Mouse (Mus musculus) MEL (cell line): ENCODE results near the gene Mroh2a. TPM values are rescaled to one million over a fixed set of nuclear protein-coding genes. Genes with fewer than 3 reads are reported as not detected.

Experiments used
- DNase-seq: peaks from one replicate; pipeline ENCODE4 v3.0.0; 2011; ENCODE audit warnings: low read depth, low spot score
- H3K27ac ChIP-seq: 2 replicates; pipeline ENCODE4 v1.5.1; 2012; ENCODE audit warnings: low read depth, mild to moderate bottlenecking, control low read depth, low read length, moderate library complexity; ENCODE audit not compliant: control insufficient read depth
- H3K27me3 ChIP-seq, 2 experiments: fragments of 150-350 bp in 1 of 2; sonication (generic) in 1 of 2; 2 replicates each; pipeline ENCODE4 v1.6.1; 2012; ENCODE audit warnings: low read length in 2 of 2, mild to moderate bottlenecking in 2 of 2, improper control_type of control experiment in 1 of 2, moderate library complexity in 1 of 2; ENCODE audit not compliant: insufficient read depth in 2 of 2, control insufficient read depth in 1 of 2
- H3K36me3 ChIP-seq, 2 experiments: 2 replicates each; pipeline ENCODE4 v1.6.1; 2012 to 2014; ENCODE audit warnings: low read length in 2 of 2, improper control_type of control experiment in 1 of 2, inconsistent platforms in 1 of 2, mild to moderate bottlenecking in 1 of 2; ENCODE audit not compliant: insufficient read depth in 2 of 2, control insufficient read depth in 1 of 2
- H3K4me1 ChIP-seq, 2 experiments: fragments of 150-350 bp in 1 of 2; sonication (generic) in 1 of 2; 2 replicates each; pipeline ENCODE4 v1.6.1; 2012; ENCODE audit warnings: low read length in 2 of 2, improper control_type of control experiment in 1 of 2, mild to moderate bottlenecking in 1 of 2; ENCODE audit not compliant: insufficient read depth in 2 of 2, control insufficient read depth in 1 of 2
- H3K4me3 ChIP-seq, 2 experiments: fragments of 150-350 bp in 1 of 2; sonication (generic) in 1 of 2; 2 replicates each; pipeline ENCODE4 v1.5.1; 2012; ENCODE audit warnings: low read depth in 2 of 2, low read length in 2 of 2, mild to moderate bottlenecking in 2 of 2, moderate library complexity in 2 of 2, control low read depth in 1 of 2, improper control_type of control experiment in 1 of 2; ENCODE audit not compliant: control insufficient read depth in 1 of 2, insufficient read depth in 1 of 2
- H3K79me2 ChIP-seq: 2 replicates; pipeline ENCODE4 v1.6.1; 2012; ENCODE audit warnings: mild to moderate bottlenecking, low read length, moderate library complexity; ENCODE audit not compliant: control insufficient read depth, poor library complexity, insufficient read depth
- H3K9ac ChIP-seq: 2 replicates; pipeline ENCODE4 v1.6.1; 2012; ENCODE audit warnings: low read depth, mild to moderate bottlenecking, control low read depth, low read length, moderate library complexity; ENCODE audit not compliant: control insufficient read depth, poor library complexity, severe bottlenecking
- H3K9me3 ChIP-seq: fragments of 150-350 bp; sonication (generic); replicated peaks from 2 replicates; pipeline ENCODE4 v1.6.1; 2012; ENCODE audit warnings: mild to moderate bottlenecking, low read length, improper control_type of control experiment, moderate library complexity; ENCODE audit not compliant: insufficient read depth
- CHD2 ChIP-seq: IDR thresholded peaks from 2 replicates; pipeline ENCODE4 v1.6.1; 2011; ENCODE audit warnings: low read length, improper control_type of control experiment
- CTCF ChIP-seq, 3 experiments: IDR thresholded peaks in 2 of 3; conservative IDR thresholded peaks in 1 of 3; 2 replicates each; pipeline ENCODE4 v1.5.1; 2011 to 2012; ENCODE audit warnings: low read length in 3 of 3, low read depth in 2 of 3, mild to moderate bottlenecking in 2 of 3, improper control_type of control experiment in 1 of 3, inconsistent platforms in 1 of 3, mixed read lengths in 1 of 3, moderate library complexity in 1 of 3; ENCODE audit not compliant: control insufficient read depth in 1 of 3, insufficient read depth in 1 of 3, poor library complexity in 1 of 3, severe bottlenecking in 1 of 3
- ELF1 ChIP-seq: IDR thresholded peaks from 2 replicates; pipeline ENCODE4 v1.6.1; 2014; ENCODE audit warnings: low read depth, mild to moderate bottlenecking, inconsistent platforms, low read length, improper control_type of control experiment, moderate library complexity
- EP300 ChIP-seq, 2 experiments: IDR thresholded peaks; 2 replicates each; pipeline ENCODE4 v1.6.1; 2011; ENCODE audit warnings: improper control_type of control experiment in 2 of 2, low read length in 2 of 2, low read depth in 1 of 2, mild to moderate bottlenecking in 1 of 2
- ETS1 ChIP-seq: IDR thresholded peaks from 2 replicates; pipeline ENCODE4 v1.6.1; 2012; ENCODE audit warnings: low read depth, mild to moderate bottlenecking, inconsistent platforms, low read length, improper control_type of control experiment, moderate library complexity
- GABPA ChIP-seq: IDR thresholded peaks from 2 replicates; pipeline ENCODE4 v1.6.1; 2012; ENCODE audit warnings: low read depth, mild to moderate bottlenecking, inconsistent platforms, low read length, improper control_type of control experiment, moderate library complexity
- GATA1 ChIP-seq: IDR thresholded peaks from 2 replicates; pipeline ENCODE4 v1.6.1; 2011; ENCODE audit warnings: low read depth, low read length, improper control_type of control experiment
- HCFC1 ChIP-seq: IDR thresholded peaks from 2 replicates; pipeline ENCODE4 v1.6.1; 2012; ENCODE audit warnings: low read depth, mild to moderate bottlenecking, inconsistent platforms, low read length, improper control_type of control experiment, moderate library complexity
- JUND ChIP-seq: IDR thresholded peaks from 2 replicates; pipeline ENCODE4 v1.6.1; 2011; ENCODE audit warnings: low read depth, mild to moderate bottlenecking, improper control_type of control experiment, low read length
- MAFK ChIP-seq: IDR thresholded peaks from 2 replicates; pipeline ENCODE4 v1.6.1; 2011; ENCODE audit warnings: low read depth, mild to moderate bottlenecking, low read length, improper control_type of control experiment, borderline replicate concordance
- MAZ ChIP-seq: IDR thresholded peaks from 2 replicates; pipeline ENCODE4 v1.6.1; 2012; ENCODE audit warnings: low read depth, mild to moderate bottlenecking, inconsistent platforms, low read length, improper control_type of control experiment
- MXI1 ChIP-seq: IDR thresholded peaks from 2 replicates; pipeline ENCODE4 v1.6.1; 2011; ENCODE audit warnings: mild to moderate bottlenecking, low read depth, low read length, improper control_type of control experiment
- NELFE ChIP-seq: IDR thresholded peaks from 2 replicates; pipeline ENCODE4 v1.6.1; 2011; ENCODE audit warnings: low read depth, low read length, improper control_type of control experiment
- NRF1 ChIP-seq: IDR thresholded peaks from 2 replicates; pipeline ENCODE4 v1.6.1; 2014; ENCODE audit warnings: low read depth, mild to moderate bottlenecking, inconsistent platforms, low read length, improper control_type of control experiment, moderate library complexity; ENCODE audit not compliant: poor library complexity, insufficient read depth, severe bottlenecking
- POLR2A ChIP-seq, 2 experiments: IDR thresholded peaks; 2 replicates each; pipeline ENCODE4 v1.6.1; 2011 to 2012; ENCODE audit warnings: low read length in 2 of 2, mild to moderate bottlenecking in 2 of 2, control low read depth in 1 of 2, improper control_type of control experiment in 1 of 2, low read depth in 1 of 2, moderate library complexity in 1 of 2; ENCODE audit not compliant: control insufficient read depth in 1 of 2, insufficient read depth in 1 of 2, poor library complexity in 1 of 2
- RCOR1 ChIP-seq: IDR thresholded peaks from 2 replicates; pipeline ENCODE4 v1.6.1; 2012; ENCODE audit warnings: low read depth, mild to moderate bottlenecking, inconsistent platforms, low read length, improper control_type of control experiment
- SIN3A ChIP-seq: IDR thresholded peaks from 2 replicates; pipeline ENCODE4 v1.6.1; 2012; ENCODE audit warnings: low read length, improper control_type of control experiment, inconsistent platforms
- SMC3 ChIP-seq: IDR thresholded peaks from 2 replicates; pipeline ENCODE4 v1.6.1; 2011; ENCODE audit warnings: low read depth, low read length, improper control_type of control experiment
- polyA plus RNA-seq, 2 experiments: library from polyadenylated mRNA; stranded (reverse) in 1 of 2; unstranded in 1 of 2; fragments of >175 nt in 1 of 2; fragments of >200 nt in 1 of 2; gene quantifications; 2 replicates each; pipeline versions ENCODE4 v1.2.1 to v1.2.4; 2012; ENCODE audit warnings: low replicate concordance in 2 of 2, low read depth in 1 of 2; ENCODE audit not compliant: insufficient read length in 2 of 2, insufficient read depth in 1 of 2, missing spikeins in 1 of 2
- total RNA-seq: library from RNA; depleted of rRNA; stranded (reverse); fragments of 300-350 nt; gene quantifications from 2 replicates; pipeline ENCODE4 v1.2.3, GENCODE M21; 2012

The Mroh2a gene
- total and polyA plus RNA-seq, 3 experiments: 0.27 to 2.5 TPM; not detected in 1

DNA sequence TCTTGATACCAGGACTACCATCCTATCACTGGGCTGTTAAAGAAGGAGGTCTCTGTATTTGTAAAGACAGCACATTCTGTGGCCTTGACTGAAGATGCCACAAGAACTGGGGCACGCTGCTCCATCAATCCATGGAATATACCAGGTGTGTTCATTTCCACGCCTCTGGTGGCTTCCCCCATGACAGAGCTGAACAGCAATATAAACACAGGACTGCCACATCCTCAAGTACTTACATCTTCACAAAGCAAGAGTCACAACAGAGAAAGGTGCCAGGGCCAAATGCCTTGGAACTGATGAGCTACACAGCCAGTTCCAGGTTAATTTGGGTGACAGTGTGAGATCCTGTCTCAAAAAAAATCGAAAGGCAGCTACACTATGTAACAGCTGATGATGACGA, 47.0 kb downstream of the Mroh2a start:
- DNase-seq: no peak
- H3K36me3 ChIP-seq: peaks cover 15 to 27% of the 10 kb centered on the region in 2 experiments

DNA sequence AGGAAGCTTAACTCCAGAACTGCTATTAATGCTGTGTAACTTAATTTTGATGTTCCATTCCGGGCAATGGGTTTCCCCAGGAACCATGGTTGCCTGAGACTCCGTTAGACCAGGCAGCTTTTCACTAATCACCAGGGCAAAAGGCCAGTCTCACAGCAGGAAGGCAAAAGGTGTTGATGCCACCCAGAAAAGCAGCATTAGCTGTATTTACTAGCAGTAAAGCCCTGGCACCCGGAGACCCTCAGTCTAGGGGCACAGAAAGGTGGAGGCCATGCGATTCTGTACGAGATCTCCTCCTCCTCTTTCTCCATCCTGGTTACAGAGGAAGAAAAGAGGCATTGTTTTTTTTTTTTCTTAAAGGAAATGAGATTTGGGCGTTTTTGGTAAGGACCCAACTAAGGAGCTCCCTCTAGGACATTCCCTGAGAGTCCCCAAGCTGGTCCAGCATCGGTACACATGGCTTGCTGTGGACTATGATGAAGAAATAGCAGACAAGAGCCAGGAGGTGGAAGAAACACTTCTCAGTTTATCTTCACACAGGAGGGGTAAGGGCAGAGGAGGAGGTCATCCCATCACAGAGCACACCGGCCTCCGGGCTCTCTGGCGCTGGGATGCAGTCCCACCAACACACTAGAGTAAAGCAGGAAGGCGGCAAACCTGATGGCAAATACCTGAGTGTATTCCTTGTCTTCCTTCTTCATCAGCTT, 47.7 kb downstream of the Mroh2a start:
- Histone ChIP-seq H3K27ac (no peak overlapping the region), H3K9ac (no peak overlapping the region), H3K27me3 (no peaks in the 10 kb centered on the region), H3K4me1 (peaks cover 3 to 9% of the 10 kb centered on the region in 2 experiments; a peak in 3 of 4 replicates)
- no peak for DNase-seq
- TF ChIP-seq CTCF (IDR thresholded peaks at IDR 0.05 in 2 of 3, conservative IDR thresholded peaks at IDR 0.05 in 1 of 3; ENCODE audit: control insufficient read depth in 1 of 3, insufficient read depth in 1 of 3, low read depth in 2 of 3, low read length in 3 of 3, poor library complexity in 1 of 3, severe bottlenecking in 1 of 3) (no peak), ELF1 (no peak), SMC3 (no peak), EP300 (IDR thresholded peaks at IDR 0.05; ENCODE audit: low read depth in 1 of 2, low read length in 2 of 2) (no peak), NELFE (no peak), GABPA (no peak), CHD2 (no peak)
- TF ChIP-seq, all 39 proteins: peak for 0
- Histone ChIP-seq H3K79me2 (peaks cover 36% of the 10 kb centered on the region), H3K36me3 (peaks cover 15 to 22% of the 10 kb centered on the region in 2 experiments), H3K9me3 (no peaks in the 10 kb centered on the region), H3K4me3 (no peak overlapping the region)

More for the DNA sequence above, 47.0 kb downstream of the Mroh2a start:
- Histone ChIP-seq H3K9me3 (no peaks in the 10 kb centered on the region), H3K79me2 (peaks cover 36% of the 10 kb centered on the region), H3K9ac (no peak overlapping the region), H3K4me3 (no peak overlapping the region), H3K27me3 (no peaks in the 10 kb centered on the region), H3K4me1 (peaks cover 3 to 9% of the 10 kb centered on the region in 2 experiments; a peak in 3 of 4 replicates), H3K27ac (no peak overlapping the region)
- no peak for TF ChIP-seq MXI1
- TF ChIP-seq SIN3A: no peak
- TF ChIP-seq JUND: no peak
- no peak for TF ChIP-seq MAFK
- no peak for TF ChIP-seq RCOR1
- no peak for TF ChIP-seq HCFC1

DNA sequence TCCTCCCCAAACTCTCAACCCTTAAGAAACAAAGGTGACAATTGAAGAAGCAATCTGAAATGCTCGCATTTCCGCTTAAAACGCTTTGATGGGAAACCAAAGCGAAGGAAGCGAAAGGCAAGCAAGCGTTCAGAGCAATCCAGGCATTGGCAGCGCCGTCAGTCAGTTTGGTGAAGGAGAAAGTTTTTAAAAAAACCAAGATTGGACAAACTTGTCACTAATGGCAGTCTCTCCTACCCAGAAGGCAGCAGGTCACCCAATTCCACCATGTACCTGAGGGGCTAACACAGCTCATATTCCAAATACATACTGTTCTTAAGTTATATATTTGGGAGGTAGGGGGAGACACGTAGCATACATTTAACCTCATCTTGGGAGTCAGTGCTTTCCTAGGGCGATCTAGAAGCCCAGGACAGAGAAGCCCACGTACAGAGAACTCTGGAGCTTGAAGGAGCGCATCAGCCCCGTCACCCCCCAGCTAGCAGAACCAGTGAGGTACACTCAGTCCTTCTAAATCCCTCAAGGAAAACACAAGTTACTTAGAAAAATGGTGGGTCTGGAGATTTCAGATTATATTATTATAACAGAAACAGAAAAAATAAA, 48.4 kb downstream of the Mroh2a start:
- no peaks in the 10 kb centered on the region for H3K27me3 ChIP-seq
- DNase-seq: no peak
- no peak overlapping the region for H3K27ac ChIP-seq
- no peak overlapping the region for H3K4me3 ChIP-seq
- peaks cover 36% of the 10 kb centered on the region for H3K79me2 ChIP-seq
- H3K9ac ChIP-seq: no peak overlapping the region
- H3K36me3 ChIP-seq: peaks cover 15 to 18% of the 10 kb centered on the region in 2 experiments
- H3K9me3 ChIP-seq: no peaks in the 10 kb centered on the region
- H3K4me1 ChIP-seq: peaks cover 3 to 9% of the 10 kb centered on the region in 2 experiments; a peak in 3 of 4 replicates
- TF ChIP-seq NRF1: no peak
- no peak for TF ChIP-seq GABPA
- no peak for TF ChIP-seq MAZ
- TF ChIP-seq MXI1: no peak
- TF ChIP-seq GATA1: no peak
- TF ChIP-seq POLR2A (IDR thresholded peaks at IDR 0.05; ENCODE audit: control insufficient read depth in 1 of 2, insufficient read depth in 1 of 2, low read depth in 1 of 2, low read length in 2 of 2, poor library complexity in 1 of 2): no peak
- TF ChIP-seq ELF1: no peak
- no peak for TF ChIP-seq ETS1
